Mouse (Mus musculus) kidney, postnatal 10 days (tissue): Measurements from ENCODE around the gene Zfp683.

Experiments
- DNase-seq: peaks from one replicate; pipeline ENCODE4 v3.0.0; 2021; ENCODE audit warnings: mixed read lengths

The Zfp683 gene

DNA sequence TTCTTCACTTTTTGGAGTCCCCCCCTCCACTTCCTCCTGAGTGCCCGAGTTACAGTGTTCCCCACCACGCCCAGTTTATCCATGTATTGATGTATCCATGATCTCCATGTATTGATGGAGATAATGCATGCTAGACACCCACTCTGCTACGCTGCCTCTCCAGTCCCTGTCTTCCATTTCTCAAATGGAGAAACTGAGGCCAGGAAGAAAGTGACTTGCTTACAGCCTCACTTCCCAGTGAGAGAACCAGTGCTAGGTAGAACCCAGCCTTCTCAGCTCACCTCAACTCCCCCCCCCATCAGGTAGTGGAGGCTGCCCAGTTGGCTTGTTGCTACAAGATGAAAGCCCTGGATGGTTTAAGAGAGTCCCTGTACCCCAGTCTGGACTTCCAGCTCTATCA lies at the start of gene Zfp683:
Gene Zfp683, plus strand, starts transcription at position 301 of the 400 bp plus-strand sequence.
- no peak for DNase-seq

DNA sequence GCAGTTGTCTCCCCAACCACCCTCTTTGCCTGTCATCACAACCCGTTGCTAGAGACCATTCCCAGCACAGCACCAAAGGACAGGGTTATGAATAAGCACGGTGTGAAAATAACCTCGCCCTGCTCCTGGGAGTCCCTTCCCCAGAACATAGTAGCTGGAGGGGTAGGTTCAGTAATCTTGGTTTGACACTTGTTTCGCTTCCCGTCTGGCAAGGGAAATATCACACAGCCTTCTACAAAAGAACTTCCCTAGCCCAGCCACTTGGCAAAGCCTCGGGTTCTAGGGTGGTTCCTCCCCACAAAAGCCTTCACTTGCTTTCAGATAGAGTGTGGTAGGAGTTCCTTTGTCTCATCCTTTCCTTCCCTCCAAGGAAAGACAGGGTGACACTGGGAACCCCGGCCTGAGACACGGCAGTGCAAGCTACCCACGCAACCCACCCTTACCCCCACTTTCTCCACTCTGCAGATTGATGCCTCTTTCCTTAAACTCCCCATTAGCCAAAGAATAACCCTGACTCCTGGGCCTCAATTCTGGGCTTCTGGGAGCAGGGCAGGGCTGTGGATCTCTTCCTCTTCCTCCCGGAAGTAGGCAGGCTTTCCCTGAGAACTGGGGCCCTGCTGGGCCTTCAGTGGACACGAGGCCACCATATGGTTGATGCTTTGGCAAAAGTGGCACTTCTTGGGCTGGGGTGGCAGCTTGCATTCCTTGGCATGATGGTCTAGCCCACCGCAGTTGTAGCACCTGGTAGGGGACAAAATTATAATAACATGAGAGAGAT lies 47.9 kb upstream of the Zfp683 start:
- no peak for DNase-seq

DNA sequence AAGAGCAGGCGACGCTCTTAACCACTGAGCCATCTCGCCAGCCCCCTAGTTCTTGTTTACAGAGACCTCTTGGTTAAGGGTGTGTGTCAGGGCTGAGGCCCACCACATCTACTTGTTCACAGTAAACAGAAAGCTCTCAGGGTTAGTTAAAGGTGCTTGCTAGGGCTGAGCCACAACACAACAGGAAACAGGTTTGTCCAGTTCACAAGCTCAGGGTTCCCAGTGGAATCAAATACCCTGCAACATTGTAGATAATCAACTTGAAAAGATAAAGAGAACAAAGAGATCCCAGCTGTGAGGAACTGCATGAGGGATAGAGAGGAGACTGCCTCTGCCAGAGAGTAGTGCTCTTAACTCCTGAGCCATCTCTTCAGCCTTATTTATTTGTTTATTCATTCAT lies 46.8 kb upstream of the Zfp683 start:
- no peak for DNase-seq

DNA sequence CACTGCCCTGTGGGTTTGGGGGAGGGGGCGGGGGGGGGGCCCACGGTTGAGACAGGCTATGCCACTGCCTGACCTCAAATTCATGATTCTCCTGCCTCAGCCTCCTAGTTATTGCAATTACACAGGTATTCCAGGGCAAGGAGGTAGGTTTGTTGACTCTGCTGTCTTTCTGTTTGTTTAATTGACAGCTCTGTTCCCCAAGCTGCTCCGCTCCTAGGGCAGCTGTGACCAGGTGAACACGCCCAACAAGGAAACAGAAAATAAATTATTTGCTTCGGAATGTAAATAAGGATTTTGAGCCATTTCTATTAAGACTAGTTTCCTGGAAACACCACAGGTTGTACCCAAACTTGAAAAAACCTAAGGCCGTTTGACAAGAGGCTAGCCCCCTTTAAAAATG lies 43.9 kb upstream of the Zfp683 start:
- DNase-seq = no peak

DNA sequence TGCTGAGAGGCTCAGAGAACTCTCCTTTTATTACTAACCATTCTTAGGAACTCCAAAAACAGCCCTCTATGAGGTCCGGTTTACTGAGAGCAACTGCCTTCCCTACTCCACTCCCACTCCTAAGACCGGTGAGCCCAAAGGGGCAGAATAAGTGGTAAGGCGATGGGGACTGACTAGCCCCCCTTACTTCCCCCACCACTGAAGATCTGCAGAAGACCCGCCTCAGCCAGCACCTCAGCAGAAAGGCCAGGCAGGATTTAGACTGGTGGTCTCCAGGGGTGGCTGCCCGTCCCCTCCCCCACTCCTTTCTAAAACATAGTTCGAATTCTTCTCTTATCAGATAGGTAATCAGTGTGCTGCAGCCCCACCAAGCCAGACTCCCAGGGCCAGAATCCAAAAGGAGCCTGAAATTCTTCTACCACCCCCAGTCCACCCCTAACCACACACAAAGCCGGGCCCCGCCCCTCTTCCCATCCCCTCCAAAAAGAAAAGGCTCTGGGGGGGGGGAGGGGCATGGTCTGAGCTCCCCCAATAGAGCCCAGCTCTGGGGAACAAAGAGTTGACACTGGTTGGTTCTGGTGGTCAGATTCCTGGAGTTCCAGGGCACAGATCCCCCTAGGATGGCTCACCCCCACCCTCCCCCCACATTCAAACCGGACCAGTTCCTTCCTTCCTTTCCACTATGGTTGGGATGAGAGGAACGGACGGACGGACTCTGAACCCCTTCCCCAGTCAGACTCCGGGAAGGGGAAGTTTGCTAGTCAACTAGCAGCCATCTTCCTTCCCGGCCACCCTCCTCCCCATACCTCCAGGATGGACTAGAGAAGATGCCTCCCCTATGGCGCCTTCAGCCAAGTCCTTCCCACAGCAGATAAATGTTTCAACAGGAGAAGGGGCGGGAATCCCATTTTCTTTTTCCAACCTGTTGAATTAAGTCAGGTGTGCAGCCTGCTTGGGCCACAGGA lies 41.9 kb upstream of the Zfp683 start:
- DNase-seq = no peak

DNA sequence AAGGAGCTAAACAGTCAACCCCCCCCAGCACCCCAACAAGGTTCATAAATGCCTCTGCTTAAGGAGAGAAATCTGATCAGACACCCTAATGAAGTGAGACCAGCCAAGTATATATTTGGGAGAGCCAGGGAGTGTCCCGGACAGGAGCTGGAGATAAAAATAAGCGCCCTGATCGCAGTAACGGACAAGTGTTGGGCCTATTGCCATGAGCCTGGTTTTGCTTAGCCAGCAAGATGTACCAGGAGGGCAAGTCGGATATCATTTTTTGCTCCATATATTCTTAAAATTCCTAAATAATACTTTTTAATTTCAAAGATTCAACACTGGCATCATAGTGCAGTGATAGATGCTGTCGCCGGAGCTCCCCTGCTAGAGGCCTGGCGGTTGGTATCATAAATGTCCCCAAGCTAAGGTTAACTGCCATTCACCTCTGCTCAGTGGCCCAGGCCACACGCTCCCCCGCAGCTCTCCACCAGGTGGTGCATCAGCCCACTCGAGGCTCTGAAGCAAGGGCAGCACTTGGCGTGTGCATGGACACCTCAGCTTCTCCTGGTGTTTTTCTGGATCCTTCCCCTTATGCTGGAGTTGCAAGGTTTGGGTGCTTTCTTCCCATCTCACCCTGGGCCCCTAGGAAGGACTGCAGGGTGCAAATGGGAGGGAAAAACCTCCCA lies 40.6 kb upstream of the Zfp683 start:
- no peak for DNase-seq

DNA sequence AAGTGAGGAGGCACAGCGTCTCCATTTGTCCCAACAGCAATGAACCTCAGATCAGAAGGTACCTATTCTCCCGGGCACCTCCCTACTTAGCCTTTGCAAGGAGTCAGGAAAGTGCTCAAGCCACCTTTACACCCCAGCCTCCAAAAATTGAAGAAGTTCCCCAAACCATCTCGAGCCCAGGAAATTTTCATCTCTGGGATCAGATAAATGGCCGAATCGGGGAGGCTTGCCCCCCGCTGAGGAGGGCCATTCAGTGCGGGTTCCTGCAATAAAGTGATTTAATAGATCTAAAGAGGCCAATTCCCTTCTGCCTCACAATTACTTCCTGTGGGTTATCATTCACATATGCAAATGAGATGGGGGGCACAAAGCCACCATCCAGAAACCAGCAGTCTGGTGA lies 37.4 kb upstream of the Zfp683 start:
- no peak for DNase-seq

DNA sequence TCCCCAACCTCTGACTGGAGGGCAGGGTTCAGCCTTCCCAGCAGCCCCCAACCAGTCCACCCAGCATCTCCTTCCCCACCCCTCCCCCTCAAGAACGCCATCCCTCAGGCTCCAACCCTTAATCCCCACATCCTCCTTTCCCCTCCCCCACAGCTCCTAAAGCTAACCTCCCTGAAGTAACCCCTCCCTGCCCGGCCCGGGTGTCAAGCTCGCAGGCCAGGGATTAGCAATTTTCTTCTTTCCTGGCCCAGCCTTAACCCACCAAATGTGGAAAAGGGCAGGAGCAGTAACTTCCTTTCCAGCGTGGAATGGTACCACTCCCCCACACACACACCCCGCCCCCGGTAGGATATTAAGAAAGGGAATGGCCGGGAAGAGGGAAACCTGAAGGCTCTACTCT lies 36.9 kb upstream of the Zfp683 start:
- no peak for DNase-seq

DNA sequence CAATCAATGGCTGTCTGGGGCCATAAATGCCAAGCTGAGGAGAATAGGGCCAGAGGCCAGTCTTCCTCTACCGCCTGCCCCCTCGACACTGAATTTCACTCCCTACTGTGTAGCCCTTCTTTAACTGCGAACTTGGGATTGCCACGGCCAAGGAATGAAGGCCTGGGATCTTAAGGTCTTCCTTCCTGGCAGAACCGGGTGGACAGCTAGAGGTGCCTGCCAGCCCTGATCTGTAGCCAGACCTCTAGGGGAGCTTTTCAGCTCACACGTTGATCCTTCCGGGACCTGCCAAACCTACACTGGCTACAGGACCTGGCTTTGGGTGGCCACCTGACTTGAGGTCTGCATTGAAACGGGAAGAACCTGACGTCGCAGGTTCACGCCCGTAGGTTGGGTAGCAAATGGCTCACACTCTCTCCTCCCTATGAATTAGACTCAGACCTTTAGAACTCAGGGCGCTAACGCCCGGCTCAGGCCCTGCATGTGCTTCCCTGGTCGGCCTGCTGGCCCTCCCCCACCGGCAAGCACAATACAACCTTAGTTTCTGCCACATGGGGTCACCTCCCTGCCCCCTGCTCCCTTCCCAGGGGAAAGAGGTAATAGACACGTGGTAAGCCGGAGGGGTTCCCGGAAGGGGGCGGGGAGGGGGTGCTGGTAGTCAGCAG lies 36.3 kb upstream of the Zfp683 start:
- DNase-seq = no peak

DNA sequence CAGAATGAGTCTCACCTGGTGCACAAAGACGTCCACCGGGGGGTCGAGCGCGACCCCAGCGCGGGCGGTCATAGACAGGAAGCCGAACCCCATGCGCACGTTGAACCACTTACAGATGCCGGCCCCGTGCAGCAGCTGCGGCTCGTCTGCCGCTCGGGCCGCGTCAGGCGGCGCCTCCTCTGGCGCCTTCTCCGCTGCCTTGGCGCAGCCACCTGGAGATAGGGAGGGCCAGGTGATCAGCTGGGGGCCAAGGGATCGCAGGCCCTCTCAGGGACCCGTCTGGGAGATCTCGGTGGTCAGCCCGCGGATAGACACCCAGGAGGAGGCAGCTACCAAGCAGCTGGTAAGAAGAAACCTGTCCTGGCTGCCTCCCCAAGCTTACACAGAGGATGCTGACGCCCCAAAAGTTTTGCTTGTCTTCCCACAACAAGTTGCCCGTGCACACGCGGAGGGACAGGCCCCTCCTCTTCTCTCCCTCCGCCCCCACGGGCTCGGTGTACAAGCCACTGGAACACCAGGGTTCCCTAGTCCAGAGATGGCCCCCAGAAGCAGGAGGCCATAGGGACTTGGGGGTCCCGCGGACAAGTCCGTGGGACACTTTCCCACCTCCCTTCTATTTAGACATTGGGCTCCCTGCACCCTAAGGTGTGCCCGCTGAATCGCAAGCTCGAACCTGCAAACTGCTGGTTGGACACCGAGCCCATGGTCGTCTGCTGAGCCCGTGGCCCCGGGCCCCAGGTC lies 35.4 kb upstream of the Zfp683 start:
- no peak for DNase-seq

DNA sequence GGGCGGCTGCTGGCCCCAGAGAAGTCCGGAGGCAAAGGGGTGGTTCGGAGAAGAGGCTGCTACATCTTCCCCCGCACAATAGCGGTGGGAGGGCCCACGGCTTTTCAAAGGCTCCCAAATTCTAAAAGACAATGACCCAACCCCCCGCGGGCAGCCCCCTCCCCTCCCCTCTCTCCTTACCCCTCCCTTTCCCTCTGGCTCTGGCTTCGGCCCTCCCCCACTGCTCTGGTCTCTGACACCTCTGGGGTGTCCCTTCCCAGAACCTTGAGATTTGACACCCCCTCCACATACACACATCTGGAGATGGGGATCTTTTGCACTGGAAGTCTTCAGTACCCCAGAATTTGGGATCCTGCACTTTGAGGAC lies 34.9 kb upstream of the Zfp683 start, which contains the start of gene Lin28a:
Gene Lin28a, minus strand, starts transcription at position 63 of the 367 bp plus-strand sequence.
- no peak for DNase-seq

DNA sequence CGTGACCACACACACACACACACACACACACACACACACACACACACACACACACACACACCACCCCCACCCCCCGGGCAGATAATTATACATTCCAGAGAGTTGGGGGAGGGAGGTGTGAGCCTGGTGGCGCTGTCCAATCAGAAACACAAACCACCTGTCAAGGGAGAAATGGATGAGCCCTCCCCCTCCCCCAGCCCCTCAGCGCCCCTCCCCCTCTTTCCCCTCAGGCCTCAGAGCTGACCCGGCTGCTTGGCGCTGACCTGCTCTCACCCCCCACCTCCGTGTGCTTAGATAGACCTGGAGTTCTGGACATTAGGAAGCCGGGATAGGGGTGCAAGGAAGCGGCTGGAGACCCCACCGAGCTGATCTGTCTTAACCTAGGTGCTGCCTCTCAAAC lies 34.4 kb upstream of the Zfp683 start:
- no peak for DNase-seq

DNA sequence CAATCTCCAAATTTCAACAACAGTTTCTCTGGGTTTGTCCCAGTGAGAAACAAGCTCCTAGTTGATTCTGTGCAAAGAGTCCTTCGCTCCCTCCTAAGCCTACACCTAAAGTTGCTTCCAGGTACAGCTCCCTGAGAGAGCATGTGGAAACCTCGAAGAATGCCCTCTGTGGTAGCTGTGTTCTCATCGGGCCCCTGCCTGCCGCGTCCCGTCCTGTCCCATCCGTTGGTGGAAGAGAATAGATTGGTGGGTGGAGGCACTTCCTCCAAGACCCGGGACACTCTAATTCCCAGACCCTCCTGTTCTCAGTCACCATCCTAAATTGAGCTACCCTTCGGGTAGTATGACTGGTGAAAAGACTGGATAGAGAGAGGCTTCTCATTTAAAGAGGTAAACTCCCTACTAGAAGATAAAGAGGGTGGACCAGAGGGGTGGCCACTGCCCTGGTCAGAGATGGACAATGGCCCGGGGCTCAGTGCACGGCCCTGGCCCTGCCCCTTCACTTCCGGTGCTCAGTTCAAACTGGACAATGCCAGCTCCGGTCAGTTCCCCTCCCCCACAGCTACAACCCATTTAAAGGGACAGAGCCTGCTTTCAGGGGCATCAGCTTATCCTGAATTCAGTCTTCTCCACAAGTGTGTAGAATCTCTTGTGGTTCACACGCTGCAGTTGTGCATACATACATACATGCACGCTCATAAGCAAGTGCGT lies 33.8 kb upstream of the Zfp683 start:
- DNase-seq = no peak

DNA sequence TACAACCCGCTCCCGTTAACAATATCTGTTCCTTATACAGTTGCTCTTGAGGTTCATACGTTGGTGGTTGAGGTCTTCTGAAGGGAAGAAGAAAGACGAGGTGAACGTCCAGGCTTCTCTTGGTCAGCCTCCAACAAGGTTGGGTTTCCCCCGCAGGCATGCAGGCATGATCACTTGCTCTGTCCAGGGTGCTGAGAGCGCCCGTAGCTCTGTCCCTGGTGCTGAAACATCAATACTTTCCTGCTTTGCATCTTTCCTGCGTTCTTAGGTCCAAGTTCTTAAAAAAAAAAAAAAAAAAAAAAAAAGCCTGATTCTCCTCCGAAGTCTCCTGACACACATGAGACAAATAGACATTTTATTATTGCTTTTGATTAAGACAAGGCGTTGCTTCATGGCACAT lies 33.0 kb upstream of the Zfp683 start:
- DNase-seq = peak; percentile 88

DNA sequence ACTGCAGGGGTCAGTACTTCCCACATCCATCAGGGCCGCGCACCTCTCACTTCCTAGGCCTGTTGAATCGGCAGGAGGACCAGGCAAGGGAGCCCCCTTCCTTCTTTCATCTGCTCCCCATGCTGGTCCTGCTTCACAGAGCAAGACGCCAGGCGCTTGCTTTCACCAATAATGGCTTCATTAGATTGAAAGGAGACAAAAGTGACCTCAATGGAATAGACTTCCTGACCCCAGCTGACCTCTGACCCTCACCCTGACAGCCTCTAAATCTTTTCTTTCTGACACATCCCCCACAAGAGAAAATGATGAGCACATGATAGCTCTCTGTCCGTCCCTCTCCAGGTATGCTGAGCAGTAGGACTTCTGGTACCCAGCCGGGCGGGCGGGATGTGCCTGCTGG lies 27.8 kb upstream of the Zfp683 start:
- DNase-seq = no peak

DNA sequence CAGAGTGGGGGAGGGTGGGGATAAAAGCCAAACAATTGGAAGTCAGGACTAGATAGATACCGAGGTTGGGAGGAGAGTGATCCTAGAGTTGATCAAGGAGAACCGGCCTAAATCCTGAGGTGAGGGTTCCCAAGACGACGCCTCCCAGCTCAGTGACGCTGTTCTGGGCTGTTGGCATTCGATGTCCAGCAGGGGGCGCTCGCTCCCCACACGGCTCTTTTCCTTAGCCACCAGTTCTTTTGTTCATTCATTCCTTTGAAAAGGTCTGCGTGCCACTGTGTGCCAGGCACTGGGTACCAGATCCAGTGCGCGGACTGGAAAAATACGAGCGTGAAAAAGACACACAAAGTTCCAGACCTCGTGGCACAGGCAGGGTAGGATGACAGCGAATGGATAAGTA lies 17.7 kb upstream of the Zfp683 start:
- DNase-seq = peak; percentile 87

DNA sequence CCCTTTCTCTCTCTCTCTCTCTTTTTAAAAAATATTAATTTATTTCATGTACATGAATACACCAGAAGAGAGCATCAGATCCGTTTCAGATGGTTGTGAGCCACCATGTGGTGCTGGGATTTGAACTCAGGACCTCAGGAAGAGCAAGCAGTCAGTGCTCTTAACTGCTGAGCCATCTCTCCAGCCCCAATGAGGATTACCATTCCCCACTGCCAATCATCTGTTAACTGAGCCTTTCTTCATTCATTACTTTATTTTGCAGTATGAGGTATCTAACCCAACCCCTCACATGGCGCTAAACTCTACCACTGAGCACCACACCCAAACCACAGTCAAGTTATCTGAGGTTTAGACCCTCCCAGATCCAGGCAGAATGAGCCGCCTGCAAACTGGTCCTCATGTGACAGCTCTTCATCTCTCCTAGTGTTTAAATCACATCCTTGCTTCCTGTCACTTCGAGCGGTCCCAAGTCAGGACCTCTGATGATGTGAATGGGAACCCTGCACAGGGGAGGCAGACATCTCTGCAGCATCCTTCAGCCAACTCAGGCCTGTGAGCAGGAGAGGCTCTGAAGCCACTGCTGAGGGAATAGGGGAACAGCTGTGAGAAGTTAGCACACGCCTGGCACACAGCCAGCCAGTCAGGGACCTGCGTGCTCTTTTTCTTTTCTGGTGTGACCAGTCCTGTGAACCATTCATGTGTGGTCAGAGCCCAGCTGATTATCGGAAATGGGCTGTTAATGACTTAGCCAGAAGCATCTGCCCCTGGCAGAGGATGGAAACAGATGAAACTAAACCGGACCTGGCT lies 12.1 kb upstream of the Zfp683 start:
- peak; percentile 68 for DNase-seq

DNA sequence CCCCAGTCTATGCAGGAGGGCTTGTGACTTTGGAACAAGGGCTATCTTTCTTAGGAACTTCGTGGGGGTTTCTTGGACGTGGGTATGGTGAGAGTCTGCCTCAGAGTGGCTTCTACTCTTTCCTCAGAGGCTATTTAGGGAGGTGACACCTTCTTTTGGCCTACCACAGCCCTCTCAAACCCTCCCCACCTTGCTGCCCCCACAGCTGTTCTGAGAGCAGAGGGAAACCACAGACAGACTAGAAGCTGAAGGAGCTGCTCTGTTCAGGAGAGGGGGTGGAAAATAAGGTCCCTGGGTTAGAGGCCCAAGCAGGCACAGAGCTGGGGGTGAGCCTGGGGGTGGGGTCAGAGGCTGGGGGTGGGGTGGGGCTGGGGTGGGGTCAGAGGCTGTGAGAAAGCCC lies 10.6 kb upstream of the Zfp683 start:
- DNase-seq = no peak

DNA sequence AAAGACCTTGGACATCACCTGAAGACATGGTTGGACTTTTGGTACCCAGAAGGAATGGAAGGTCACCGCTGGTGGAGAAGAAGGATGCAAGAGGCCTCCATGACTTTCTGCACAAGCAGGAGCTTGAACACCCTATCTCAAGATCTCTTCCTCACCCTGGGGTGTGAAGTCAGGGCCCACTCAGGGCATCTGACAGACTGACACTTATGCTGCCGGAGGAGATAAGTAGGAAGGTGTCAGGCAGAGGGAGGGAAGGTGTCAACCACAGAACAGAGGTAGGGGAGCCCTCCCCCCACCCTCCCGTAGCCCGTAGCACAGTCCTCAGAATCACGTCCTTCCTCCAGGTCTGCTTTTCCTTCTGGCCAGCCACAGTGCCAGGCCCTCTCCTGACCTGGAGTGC lies 6.0 kb upstream of the Zfp683 start:
- DNase-seq = no peak

DNA sequence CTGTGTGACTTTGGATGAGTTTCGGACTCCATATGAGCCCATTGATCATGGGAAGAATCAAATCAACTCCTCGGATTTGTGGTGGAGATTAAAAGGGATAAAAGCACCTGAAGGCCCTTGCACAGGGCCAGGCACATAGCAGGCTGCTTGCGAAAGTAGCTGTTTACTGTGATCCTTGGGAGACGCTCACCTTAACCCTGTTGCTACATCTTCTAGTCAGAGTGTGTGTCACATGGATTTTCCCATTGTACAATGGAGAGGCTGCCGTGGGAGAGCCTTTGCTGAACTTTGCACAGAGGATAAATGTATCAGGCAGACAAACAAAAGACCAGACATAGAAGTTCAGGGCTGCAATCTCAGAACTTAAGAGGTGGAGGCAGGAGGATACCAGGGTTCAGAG lies 1.7 kb upstream of the Zfp683 start:
- no peak for DNase-seq

DNA sequence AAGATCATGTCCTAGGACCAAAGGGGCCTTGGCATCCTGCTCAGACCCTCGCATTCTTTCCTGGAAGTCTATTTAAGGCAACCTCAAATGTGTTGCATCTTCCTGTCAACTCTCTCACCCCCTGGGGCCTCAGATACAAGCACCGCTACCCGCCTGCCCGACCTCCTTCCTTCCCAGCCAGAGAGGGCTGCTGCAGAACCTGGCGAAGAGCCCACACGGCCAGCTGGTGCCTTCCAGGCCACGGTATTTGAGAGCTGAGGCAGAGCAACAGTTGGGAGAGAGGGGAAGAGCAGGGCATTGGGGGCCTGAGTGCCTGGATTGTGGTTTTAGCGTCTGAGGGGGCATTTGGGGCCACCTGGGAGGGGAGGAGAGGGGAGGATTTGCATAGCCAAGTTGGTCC lies 1.1 kb upstream of the Zfp683 start:
- DNase-seq = peak; percentile 64
